Mouse (Mus musculus) megakaryocyte-erythroid progenitor cell, adult 5-6 weeks (primary cell): ENCODE results near the gene Lmbr1l. TPM values are rescaled to one million over a fixed set of nuclear protein-coding genes. Genes with fewer than 3 reads are reported as not detected.

Experiments
- ATAC-seq: replicated peaks from 2 replicates; pipeline ENCODE4 v1.8.0; 2016; ENCODE audit warnings: mild to moderate bottlenecking, inconsistent platforms; ENCODE audit not compliant: severe bottlenecking, poor library complexity, low FRiP score, low TSS enrichment
- total RNA-seq, 2 experiments: library from RNA; stranded (forward) in 1 of 2; stranded (reverse) in 1 of 2; fragments of 200-1000, 215-1000 nt in 1 of 2; fragments of >200 nt in 1 of 2; fragmentation: Nextera tagmentation in 1 of 2; gene quantifications; 2 replicates each; pipeline ENCODE4 v1.2.3; 2014 to 2017

Gene Lmbr1l
- total RNA-seq, 2 experiments from 2014 or later = 5.7 to 14.5 TPM

DNA sequence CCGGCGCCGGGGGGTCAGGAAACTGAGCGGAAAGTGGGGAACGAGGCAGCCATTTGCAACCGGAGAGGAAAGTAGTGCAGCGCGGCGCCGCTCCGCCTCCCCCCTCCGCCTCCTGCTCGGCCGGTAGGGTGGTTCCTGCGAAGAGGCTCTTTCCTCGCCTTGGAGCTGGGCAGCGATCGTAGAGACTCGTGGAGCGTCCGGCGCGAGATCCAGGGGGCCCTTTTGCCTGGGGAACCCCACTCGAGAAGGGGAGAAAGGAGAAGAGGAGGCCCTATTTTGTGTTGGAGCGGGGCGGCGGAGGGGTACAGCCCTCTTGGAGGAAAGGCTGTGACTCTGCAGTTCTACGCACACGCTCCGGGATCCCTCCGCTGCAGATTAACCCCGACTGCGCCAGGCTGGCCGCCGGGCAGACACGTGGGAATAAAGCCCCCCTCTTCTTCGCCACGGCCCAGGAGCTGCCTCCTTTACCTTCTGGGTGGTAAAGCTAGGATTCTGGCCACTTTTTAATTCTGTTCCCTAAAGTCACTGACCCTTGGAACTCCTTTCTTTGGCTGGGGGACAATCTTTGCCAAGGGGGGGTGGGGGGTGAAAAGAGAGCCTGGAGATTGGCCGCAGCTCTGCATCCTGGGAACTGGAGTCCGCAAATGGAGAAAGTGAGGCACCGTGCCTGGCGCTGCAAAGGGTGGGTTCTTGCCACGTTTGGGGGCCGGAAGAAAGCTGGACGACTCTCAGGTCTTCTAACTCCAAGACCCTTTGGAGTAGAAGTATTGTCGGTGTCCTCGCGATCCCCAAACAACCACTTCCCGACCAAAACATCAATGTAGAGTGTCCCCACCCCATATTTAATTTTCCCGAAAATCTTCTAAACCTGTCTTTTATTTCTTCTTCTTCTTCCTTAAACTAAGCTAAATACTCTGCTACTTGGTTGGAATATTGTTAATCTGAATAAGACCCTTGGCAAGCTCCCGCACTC, 45.8 kb downstream of the Lmbr1l start:
- peak; percentile 72 for ATAC-seq

DNA sequence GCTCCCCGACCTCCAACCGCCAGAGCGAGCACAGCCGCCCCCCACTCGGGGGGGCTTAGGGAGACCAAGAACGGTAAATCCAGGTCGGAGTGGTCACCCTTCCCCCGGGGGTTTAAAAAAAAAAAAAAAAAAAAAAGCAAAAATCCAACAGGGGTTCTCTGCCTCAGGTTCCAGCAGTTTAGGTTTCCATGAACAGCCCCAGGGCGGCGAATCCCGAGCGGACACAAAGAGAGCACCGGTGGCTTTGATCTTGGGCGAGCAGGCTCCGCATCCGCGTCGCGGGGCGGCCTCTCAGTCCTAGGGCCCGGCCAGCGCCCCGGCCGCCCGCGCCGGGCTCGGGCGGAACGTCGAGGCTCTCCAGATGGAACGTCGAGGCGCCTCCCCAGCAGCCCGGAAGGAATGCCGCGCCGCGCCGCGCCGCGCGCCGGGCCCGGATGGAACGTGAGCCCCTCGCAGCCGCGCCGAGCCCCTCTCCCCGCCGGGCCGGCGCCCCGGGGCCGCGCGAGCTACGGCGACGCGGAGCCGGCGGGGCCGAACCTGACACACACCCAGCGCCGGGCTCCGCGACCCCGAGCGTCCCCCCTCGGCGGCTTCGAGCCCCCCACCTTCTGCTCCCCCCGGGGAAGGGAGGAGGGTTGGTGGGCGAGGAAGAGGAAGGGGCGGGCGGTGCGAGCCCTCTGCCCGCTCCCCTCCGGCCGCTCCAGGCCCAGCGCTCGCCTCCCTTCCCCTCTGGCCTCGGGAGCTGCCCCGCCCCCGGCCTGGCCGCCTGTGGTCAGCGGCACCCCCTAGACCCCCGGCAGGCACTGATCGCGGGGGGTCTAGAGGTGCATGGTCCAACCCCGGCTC, 46.7 kb downstream of the Lmbr1l start, which contains the start of gene Kmt2d:
Kmt2d (minus strand) TSS at position 135 of the 846 bp plus-strand sequence.
- ATAC-seq = no peak

DNA sequence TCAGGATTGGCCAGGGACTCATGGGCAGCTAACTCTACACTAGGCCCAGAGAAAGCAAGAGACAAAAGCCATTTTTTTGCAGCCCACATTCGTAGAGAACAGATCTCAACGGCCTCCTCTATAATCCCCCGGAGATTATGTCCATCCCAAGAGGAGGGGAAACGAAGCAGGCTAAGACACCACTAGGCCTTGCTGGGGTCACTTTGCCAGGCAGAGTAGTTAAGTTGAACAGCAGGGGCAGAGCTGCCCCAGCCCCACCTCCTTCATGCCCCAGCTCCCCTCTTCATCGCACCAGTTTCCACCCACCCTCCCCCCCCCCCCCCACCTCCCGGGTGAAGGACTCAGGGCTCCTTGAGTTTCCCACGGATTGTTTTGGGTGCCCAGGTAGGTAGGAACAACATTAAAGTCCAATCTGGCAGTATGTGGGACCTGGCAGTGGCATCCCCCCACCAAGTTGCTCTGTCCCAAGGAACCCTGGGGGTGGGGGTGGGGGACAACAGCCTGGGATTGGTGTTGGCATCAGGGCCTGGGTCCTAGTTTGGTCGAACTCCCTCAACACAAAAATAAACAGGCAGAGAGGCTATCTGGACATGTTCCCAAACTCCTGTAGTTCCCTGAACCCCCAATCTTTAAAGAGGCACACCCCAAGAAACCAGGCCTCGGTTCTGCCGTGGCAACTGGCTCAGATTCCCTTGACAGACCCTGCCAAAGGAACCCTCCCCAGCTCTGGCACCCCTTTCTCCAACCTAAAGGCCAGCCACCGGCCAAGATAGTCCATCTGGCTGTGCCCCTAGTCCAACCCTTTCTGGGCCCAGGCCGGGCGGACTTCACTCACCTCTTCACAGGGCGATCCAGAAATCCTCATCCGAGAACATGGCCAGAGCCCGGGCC, 47.6 kb downstream of the Lmbr1l start:
- ATAC-seq = no peak

DNA sequence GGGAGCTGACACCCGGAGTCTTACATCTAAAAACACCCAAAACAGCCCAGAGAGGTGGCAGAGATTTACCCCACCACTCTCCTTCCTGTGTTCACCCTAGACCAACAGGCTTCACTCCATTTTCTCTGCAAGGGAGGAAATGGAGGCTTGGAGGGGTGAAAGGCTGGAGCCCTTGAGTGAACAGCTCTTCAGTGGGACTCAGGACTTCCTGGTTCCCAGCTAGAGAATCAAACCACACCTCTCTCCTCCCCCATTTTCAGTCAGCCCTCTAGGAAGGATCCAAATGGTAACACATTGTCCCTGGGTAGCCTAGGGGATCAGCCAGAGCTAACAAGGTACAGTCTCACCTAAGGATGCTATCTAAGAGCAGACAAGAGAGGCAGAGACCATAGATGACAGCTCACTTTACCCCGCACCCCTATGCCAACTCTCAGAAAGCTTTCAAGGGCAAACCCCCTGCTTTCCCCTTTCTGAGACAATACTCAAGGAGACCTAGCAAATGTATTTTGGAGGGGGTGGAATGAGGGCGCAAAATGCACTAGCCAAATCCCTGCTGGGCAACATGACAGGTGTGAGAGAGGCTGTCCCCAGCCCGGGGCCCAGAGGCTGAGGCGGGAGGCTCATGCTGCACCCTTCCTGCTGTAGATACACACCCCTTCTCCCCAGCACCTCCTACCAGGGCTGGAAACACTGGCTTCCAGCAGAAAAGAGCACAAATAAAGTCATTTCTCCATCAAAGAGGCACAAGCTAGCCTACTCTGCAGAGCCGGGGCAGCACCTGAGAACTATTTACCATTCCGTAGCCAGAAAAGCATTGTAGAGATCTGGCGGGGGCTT, 48.5 kb downstream of the Lmbr1l start:
- peak; percentile 48 for ATAC-seq

DNA sequence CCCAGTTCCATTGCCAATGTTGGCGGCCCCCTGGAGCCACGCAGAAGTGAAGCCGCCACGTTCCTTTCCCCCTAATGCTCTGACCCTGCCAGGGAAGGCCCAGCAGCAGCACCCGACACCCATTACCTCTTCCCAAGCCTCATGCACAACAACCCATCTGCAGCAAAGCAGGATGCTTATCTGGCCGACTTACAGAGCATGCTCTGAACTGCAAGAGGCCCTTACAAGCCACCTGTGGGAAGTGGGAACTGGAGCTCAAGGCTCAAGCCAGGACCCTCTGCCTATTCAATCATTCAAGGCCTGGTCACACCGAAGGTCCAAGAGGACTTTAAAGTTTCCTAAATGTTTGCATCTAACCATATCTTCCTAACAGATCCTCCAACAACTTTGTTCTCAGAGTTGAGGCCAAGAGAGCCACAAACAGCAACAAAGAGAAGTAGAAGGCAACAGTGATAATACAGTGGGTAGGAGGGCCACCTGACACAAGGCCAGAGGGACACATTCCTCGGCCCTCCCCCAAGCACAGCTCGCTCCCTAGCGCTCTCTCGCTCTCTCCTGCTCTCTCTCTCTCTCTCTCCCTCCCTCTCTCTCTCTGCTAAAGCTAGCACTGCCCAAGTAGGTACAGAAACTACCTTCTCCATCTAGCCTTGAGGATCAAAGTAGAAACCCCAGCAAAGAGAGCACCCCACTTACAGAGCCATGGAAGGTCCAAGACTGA, 49.5 kb downstream of the Lmbr1l start:
- ATAC-seq = no peak

DNA sequence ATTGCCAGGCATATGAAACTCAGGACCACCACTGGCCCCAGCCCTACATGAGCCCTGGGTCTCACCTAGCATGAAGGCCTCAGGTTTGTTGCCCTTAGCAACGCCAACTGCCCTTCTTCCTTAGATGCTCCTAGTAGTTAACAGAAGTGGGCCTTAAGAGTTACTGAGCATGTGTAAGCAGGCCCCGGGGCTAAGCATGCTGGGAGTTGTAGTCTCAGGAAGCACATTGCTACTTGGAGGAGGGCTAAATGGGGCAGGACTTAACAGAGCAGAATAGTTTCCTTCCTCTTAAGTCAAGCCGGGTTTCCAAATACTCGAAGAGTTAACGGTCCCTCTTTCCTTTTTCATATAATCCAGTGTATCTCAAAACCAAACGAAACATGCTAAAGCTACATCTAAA, 50.7 kb downstream of the Lmbr1l start:
- no peak for ATAC-seq

DNA sequence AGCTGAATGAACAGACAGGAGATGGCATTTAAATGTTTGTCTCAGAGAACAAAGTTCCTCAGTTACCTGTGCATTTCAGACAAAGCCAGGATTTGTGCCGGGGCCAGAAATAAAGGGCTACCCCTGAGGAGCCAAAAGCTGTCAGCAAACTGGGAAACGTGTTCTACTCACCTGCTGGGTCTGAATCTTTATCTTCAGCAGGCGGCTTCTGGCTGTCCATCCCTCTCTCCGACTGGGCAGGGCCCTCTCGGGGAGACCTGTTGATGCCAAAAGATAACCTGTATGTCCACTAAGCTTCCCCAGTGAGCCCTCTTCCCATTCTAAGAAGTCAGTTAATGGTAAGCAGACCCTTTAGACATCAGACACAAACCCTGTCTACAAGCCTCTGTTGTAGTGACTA, 51.5 kb downstream of the Lmbr1l start:
- no peak for ATAC-seq

DNA sequence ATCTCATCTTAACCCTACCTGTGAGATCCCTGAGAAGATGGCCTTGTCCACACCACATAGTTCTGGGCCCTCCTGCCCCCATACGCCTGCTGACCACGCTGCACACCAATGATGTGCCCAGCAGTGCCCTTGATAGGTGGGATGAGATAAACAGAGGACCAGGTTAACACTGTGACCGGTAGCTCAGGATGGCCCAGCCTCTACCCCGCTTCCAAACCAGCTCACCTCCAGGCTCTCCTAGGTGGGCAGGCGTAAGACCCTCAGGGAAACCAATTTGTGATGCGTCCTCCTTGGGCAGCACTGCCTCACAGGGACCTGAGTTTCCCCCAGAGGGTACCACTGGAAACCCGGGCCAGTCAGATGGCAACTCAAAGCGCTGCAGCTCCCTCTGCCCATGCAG, 52.3 kb downstream of the Lmbr1l start:
- ATAC-seq = no peak

DNA sequence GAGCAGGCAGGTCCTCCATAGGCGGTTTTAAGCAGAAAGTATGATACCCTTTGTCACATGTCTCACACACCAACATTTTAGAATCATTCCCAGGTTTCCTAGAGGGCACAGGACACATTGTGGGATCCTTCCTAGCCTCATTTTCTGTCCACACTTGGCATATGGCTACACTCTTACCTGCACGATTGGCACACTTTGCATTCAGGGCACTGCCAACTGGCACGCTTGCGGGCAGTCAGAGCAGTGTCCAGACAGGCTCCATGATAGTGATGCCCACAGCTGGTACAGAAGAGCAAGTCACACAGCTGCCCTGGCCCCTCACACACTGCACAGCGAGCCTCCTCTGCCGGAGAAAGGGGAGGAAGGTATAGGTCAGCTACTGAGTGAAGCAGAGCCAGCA, 53.1 kb downstream of the Lmbr1l start:
- no peak for ATAC-seq

DNA sequence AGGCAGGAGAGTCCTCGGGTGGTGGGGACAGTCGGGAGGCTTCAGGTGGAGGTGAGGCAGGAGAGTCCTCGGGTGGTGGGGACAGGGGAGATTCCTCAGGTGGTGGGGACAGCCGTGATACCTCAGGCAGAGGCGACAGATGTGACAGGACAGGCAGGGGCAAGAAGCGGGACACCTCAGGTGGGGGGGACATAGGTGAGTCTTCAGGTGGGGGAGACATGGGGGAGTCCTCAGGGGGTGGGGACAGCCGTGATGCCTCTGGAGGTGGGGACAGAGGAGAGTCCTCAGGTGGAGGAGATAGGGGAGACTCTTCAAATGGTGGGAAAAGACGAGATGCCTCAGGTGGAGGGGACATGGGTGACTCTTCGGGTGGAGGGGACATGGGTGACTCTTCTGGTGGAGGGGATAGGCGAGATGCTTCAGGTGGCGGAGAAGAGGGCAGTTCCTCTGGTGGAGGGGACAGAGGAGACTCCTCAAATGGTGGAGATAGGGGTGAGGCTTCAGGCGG, 54.5 kb downstream of the Lmbr1l start:
- no peak for ATAC-seq

DNA sequence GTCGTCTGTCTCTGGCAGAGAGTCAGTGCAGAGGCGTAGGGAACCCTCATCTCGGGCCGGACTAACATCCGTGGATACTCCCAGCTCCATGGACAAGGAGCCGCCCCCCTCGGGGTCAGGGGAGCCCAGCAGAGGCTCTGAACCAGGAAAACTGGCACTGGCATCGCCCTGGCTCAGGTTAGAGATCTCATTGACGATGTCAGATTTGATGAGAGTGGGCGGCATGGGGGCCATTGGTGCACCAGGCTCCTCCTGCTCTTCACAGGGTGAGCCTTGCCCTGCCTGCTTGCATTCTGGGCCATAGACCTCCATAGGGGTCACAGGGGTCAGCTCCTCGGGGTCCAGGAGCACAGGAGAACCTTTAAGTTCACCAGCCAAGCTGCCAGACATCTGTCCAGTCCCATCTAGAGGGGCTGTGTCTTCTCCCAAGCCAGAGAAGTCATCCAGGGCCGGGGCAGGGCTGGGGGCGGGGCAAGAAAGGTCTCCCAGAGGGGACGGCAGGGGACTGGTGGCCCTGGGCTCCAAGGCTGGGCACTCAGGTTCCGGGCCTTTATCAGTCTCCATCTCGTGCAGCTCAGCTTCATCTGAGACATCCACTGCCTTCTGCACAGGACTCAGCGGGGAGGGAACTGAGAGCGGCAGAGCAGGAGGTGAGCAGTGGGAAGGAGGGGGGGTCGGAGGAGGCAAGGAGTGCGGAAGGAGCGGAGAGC, 56.2 kb downstream of the Lmbr1l start:
- ATAC-seq = no peak

DNA sequence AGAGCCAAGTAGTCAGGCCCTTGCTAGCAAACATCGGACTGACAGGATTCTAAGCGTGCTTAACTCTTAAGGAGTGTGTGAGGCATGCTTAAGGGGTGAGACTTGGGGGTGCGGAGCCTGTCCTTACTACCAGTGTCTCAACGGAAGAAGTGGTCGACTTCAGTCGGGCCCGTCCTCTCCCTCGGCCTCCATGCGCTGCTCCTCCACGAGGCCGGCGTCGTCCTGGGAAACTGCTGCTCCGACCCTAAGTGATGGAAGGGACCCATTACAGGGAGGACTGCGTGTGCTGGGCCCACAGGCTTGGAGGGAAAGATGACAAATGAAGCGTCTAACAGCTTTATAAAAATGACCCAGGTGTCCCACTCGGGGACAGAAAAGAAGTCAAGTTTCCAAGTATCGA, 57.1 kb downstream of the Lmbr1l start:
- ATAC-seq = no peak

DNA sequence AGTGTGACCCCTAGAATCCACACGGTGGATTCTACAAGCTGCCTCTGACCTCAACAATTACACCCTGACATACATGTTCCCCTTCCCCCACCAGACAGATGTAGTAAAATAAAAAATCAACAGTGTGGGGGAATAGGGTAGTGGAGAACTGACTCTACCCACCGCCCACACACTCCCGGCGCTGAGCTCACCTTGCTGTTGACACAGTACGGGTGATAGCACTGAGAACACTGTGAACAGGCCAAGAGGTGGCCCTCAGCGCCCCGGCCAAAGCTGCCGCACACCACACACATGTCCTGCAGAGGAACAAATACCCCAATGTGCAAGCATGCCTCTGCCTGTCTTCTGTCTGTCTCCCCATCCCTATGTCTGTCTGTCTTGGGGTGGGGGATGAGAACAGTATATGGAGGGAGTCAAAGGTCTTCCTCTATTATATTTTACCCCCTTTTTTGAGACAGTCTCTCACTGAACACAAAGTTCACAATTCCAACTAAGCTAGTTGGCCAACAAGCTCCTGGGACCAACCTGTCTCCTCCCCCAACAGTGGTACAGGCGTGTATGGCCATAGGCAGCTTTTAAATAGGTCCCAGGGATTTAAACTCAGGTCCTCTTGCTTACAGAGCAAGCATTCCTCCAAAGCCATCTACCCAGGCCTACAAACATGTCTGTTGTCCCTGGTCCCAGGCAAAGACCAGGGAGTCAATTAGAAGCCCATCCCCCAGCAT, 58.5 kb downstream of the Lmbr1l start:
- ATAC-seq = no peak

DNA sequence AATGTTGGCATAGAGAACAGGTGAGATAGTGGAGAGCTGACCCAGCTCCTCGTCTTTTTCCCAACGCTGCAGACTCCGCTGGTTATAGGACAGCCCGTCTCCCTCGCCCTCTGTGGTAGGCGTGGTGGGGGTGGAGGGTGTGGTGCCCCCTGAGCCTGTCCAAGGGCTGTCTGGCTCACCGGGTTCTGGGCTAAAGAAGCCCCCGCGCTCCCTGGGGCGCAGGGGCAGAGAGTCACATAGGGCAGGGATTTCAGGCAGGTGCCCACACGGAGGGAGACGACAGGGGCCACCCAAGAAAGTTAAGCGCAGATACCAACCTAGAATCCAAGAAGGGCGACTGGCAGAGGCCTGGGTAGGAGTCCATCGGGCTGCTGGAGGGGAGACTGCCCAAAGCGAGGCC, 63.8 kb downstream of the Lmbr1l start:
- ATAC-seq = no peak
